Mouse (Mus musculus) liver, postnatal 0 days (tissue): ENCODE measurements at regions not wholly inside any gene's neighbourhood (a gene's known extent, or its start where the extent isn't known, plus 50 kb on each side); places are given as distances from the start of the nearest gene placed in this dataset.

Source experiments
- CTCF ChIP-seq: sonication (generic); IDR thresholded peaks from 2 replicates; pipeline ENCODE4 v1.5.1; 2016; ENCODE audit warnings: antibody characterized with exemption, low read depth
- EP300 ChIP-seq: IDR thresholded peaks from 2 replicates; pipeline ENCODE4 v1.6.1; 2016; ENCODE audit warnings: antibody characterized with exemption, low read depth, mild to moderate bottlenecking

DNA sequence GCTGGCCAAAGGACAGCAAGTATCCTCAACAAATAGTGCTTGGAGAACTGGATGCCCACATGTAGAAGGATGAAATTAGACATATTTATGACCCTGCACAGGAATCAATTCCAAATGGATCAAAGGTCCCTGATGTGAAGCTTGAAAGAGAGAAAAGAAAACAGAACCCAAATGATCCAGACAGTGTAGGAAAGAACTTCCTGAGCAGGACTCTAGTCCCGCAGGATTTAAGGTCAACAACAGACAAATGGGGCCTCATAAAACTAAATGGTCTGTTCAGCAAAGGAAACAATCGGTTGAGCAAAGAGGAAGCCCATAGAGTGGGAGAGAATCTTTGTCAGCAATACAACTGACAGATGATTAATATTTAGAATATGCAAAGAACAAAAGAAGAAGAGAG lies 497.1 kb downstream of the Grin2a start:
- TF ChIP-seq CTCF = no peak
- TF ChIP-seq EP300 = no peak
